Mouse (Mus musculus): Measurements from ENCODE around the gene H2-DMb1. TPM values are rescaled to one million over a fixed set of nuclear protein-coding genes. Genes with fewer than 3 reads are reported as not detected.
A peak's percentile ranks its signal among the peaks of the same experiment; 100 is the strongest.

The H2-DMb1 gene
- polyA plus RNA-seq, 1 experiment from 2014 or later, result 0.29 TPM

- no peak overlapping the region for H3K9ac ChIP-seq (ENCODE audit: low read depth, low read length)
These were observed 17.3 kb upstream of the H2-DMb1 start for GRCm38 (mm10) chr17:34135297-34136224.

DNA sequence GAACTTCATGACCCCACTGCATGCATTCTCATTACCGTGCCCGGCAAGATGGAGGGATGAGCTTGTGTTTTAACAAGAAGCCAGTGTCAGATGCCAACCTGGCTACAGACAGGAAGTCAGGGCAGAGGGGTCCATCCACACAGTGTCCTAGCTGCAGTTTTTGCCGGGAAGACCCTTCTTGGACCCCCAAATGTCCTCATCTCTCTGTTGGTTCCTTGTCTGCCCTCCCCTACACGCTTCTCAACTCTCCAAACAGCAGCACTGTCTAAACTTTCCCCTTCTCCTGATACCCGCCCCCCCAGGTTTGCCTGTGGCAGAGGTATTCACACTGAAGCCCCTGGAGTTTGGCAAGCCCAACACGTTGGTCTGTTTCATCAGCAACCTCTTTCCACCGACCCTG lies 15.3 kb upstream of the H2-DMb1 start:
- ATAC-seq (replicated peaks; ENCODE audit: insufficient number of reproducible peaks, low FRiP score, low TSS enrichment), result no peak
- 62% methylated on average over 7 of the region's 7 CpGs for WGBS (ENCODE audit: insufficient replicate concordance)
- Histone ChIP-seq H3K4me1 (ENCODE audit: control insufficient read depth, insufficient read depth, low read length) (peaks cover 7% of the 10 kb centered on the region), H3K36me3 (ENCODE audit: control insufficient read depth, insufficient read depth, low read length) (no peaks in the 10 kb centered on the region), H3K27ac (ENCODE audit: low read depth, low read length) (no peak overlapping the region), H3K27me3 (ENCODE audit: control insufficient read depth, insufficient read depth, low read length) (peaks cover 57% of the 10 kb centered on the region), H3K4me3 (ENCODE audit: low read depth, low read length) (no peak overlapping the region), H3K9ac (ENCODE audit: low read depth, low read length) (no peak overlapping the region), H3K4me2 (no peak overlapping the region), H3K9me3 (replicated peaks; ENCODE audit: control insufficient read depth, low read length) (no peaks in the 10 kb centered on the region)

More at GRCm38 (mm10) chr17:34135297-34136224, 17.3 kb upstream of the H2-DMb1 start:
- peak; percentile 89 for ATAC-seq (replicated peaks; ENCODE audit: insufficient number of reproducible peaks, low FRiP score, low TSS enrichment)
- 6% methylated on average over 31 of the region's 31 CpGs for WGBS (ENCODE audit: insufficient replicate concordance)
- peaks cover 41% of the 10 kb centered on the region for H3K27me3 ChIP-seq (ENCODE audit: control insufficient read depth, insufficient read depth, low read length)
- no peaks in the 10 kb centered on the region for H3K36me3 ChIP-seq (ENCODE audit: control insufficient read depth, insufficient read depth, low read length)
- H3K27ac ChIP-seq (ENCODE audit: low read depth, low read length), result no peak overlapping the region
- peaks cover 7% of the 10 kb centered on the region for H3K4me1 ChIP-seq (ENCODE audit: control insufficient read depth, insufficient read depth, low read length)
- no peaks in the 10 kb centered on the region for H3K9me3 ChIP-seq (replicated peaks; ENCODE audit: control insufficient read depth, low read length)
- H3K4me2 ChIP-seq, result peak overlapping the region; percentile 77
- peak overlapping the region; percentile 36 for H3K4me3 ChIP-seq (ENCODE audit: low read depth, low read length)

GRCm38 (mm10) chr17:34138655-34139054 lies 14.2 kb upstream of the H2-DMb1 start:
- Histone ChIP-seq H3K4me2 (0 out of 2 replicates have a peak overlapping the region, but pooled peaks have one; percentile 79), H3K27me3 (ENCODE audit: control insufficient read depth, insufficient read depth, low read length) (peaks cover 60% of the 10 kb centered on the region), H3K4me3 (ENCODE audit: low read depth, low read length) (no peak overlapping the region), H3K27ac (ENCODE audit: low read depth, low read length) (no peak overlapping the region), H3K9ac (ENCODE audit: low read depth, low read length) (no peak overlapping the region), H3K4me1 (ENCODE audit: control insufficient read depth, insufficient read depth, low read length) (peaks cover 7% of the 10 kb centered on the region), H3K36me3 (ENCODE audit: control insufficient read depth, insufficient read depth, low read length) (no peaks in the 10 kb centered on the region), H3K9me3 (replicated peaks; ENCODE audit: control insufficient read depth, low read length) (no peaks in the 10 kb centered on the region)
- 66% methylated on average over 7 of the region's 7 CpGs for WGBS (ENCODE audit: insufficient replicate concordance)
- no peak for ATAC-seq (replicated peaks; ENCODE audit: insufficient number of reproducible peaks, low FRiP score, low TSS enrichment)

GRCm38 (mm10) chr17:34139416-34139815 lies 13.5 kb upstream of the H2-DMb1 start:
- peak overlapping the region; percentile 79 for H3K4me2 ChIP-seq
- no peak for ATAC-seq (replicated peaks; ENCODE audit: insufficient number of reproducible peaks, low FRiP score, low TSS enrichment)
- H3K36me3 ChIP-seq (ENCODE audit: control insufficient read depth, insufficient read depth, low read length), result no peaks in the 10 kb centered on the region
- peaks cover 60% of the 10 kb centered on the region for H3K27me3 ChIP-seq (ENCODE audit: control insufficient read depth, insufficient read depth, low read length)
- peak overlapping the region; percentile 24; the same call in 1 of the 2 replicates for H3K9ac ChIP-seq (ENCODE audit: low read depth, low read length)
- no peaks in the 10 kb centered on the region for H3K9me3 ChIP-seq (replicated peaks; ENCODE audit: control insufficient read depth, low read length)
- H3K4me1 ChIP-seq (ENCODE audit: control insufficient read depth, insufficient read depth, low read length), result peaks cover 7% of the 10 kb centered on the region
- peak overlapping the region; percentile 37 for H3K4me3 ChIP-seq (ENCODE audit: low read depth, low read length)
- 1% methylated on average over 16 of the region's 16 CpGs for WGBS (ENCODE audit: insufficient replicate concordance)
- no peak overlapping the region for H3K27ac ChIP-seq (ENCODE audit: low read depth, low read length)

GRCm38 (mm10) chr17:34140240-34140639 lies 12.6 kb upstream of the H2-DMb1 start:
- 2% methylated on average over 5 of the region's 5 CpGs for WGBS (ENCODE audit: insufficient replicate concordance)

DNA sequence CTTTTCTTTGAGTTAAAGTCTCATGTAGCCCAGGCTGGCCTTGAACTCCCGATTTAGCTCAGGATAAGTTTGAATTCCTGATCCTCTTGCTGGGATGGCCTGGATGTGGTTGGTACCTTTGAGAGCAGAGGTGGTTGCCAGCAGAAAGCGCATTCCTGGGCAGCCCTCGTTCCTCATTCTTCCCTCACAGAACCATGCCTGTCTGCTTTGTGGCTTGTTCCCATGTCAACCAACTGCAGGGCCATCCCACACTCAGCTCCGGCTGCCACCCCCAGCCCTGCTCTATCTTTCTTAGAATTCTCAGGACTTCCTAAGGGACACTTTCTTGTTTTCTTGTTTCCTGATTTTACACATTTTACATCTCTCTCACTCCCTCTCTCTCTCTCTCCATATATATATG lies 11.4 kb upstream of the H2-DMb1 start:
- Histone ChIP-seq H3K9me3 (replicated peaks; ENCODE audit: control insufficient read depth, low read length) (no peaks in the 10 kb centered on the region), H3K4me2 (no peak overlapping the region), H3K4me3 (ENCODE audit: low read depth, low read length) (no peak overlapping the region), H3K4me1 (ENCODE audit: control insufficient read depth, insufficient read depth, low read length) (peaks cover 3% of the 10 kb centered on the region), H3K36me3 (ENCODE audit: control insufficient read depth, insufficient read depth, low read length) (no peaks in the 10 kb centered on the region), H3K27me3 (ENCODE audit: control insufficient read depth, insufficient read depth, low read length) (peaks cover 58% of the 10 kb centered on the region), H3K27ac (ENCODE audit: low read depth, low read length) (no peak overlapping the region), H3K9ac (ENCODE audit: low read depth, low read length) (no peak overlapping the region)
- 53% methylated on average over 4 of the region's 4 CpGs for WGBS (ENCODE audit: insufficient replicate concordance)
- no peak for ATAC-seq (replicated peaks; ENCODE audit: insufficient number of reproducible peaks, low FRiP score, low TSS enrichment)

More at GRCm38 (mm10) chr17:34140240-34140639, 12.6 kb upstream of the H2-DMb1 start:
- Histone ChIP-seq H3K36me3 (ENCODE audit: control insufficient read depth, insufficient read depth, low read length) (no peaks in the 10 kb centered on the region), H3K4me3 (ENCODE audit: low read depth, low read length) (peak overlapping the region; percentile 37; the same call in 1 of the 2 replicates), H3K27ac (ENCODE audit: low read depth, low read length) (no peak overlapping the region), H3K9me3 (replicated peaks; ENCODE audit: control insufficient read depth, low read length) (no peaks in the 10 kb centered on the region), H3K4me1 (ENCODE audit: control insufficient read depth, insufficient read depth, low read length) (peaks cover 7% of the 10 kb centered on the region), H3K27me3 (ENCODE audit: control insufficient read depth, insufficient read depth, low read length) (peaks cover 61% of the 10 kb centered on the region), H3K4me2 (peak overlapping the region; percentile 79), H3K9ac (ENCODE audit: low read depth, low read length) (no peak overlapping the region)
- no peak for ATAC-seq (replicated peaks; ENCODE audit: insufficient number of reproducible peaks, low FRiP score, low TSS enrichment)

- Histone ChIP-seq H3K27me3 (ENCODE audit: control insufficient read depth, insufficient read depth, low read length) (peaks cover 48% of the 10 kb centered on the region), H3K4me3 (ENCODE audit: low read depth, low read length) (no peak overlapping the region), H3K27ac (ENCODE audit: low read depth, low read length) (no peak overlapping the region), H3K4me2 (no peak overlapping the region), H3K4me1 (ENCODE audit: control insufficient read depth, insufficient read depth, low read length) (peaks cover 3% of the 10 kb centered on the region), H3K9ac (ENCODE audit: low read depth, low read length) (no peak overlapping the region), H3K9me3 (replicated peaks; ENCODE audit: control insufficient read depth, low read length) (no peaks in the 10 kb centered on the region), H3K36me3 (ENCODE audit: control insufficient read depth, insufficient read depth, low read length) (no peaks in the 10 kb centered on the region)
- 71% methylated on average over 7 of the region's 7 CpGs for WGBS (ENCODE audit: insufficient replicate concordance)
- ATAC-seq (replicated peaks; ENCODE audit: insufficient number of reproducible peaks, low FRiP score, low TSS enrichment), result no peak
These were observed 10.3 kb upstream of the H2-DMb1 start for GRCm38 (mm10) chr17:34142456-34143010.

- Histone ChIP-seq H3K4me2 (no peak within 1 kb of the TSS), H3K36me3 (ENCODE audit: control insufficient read depth, insufficient read depth, low read length) (no peaks in the 10 kb centered on the region), H3K9ac (ENCODE audit: low read depth, low read length) (no peak within 1 kb of the TSS), H3K27me3 (ENCODE audit: control insufficient read depth, insufficient read depth, low read length) (peaks cover 42% of the 10 kb centered on the region), H3K4me3 (ENCODE audit: low read depth, low read length) (no peak within 1 kb of the TSS), H3K9me3 (replicated peaks; ENCODE audit: control insufficient read depth, low read length) (no peaks in the 10 kb centered on the region), H3K27ac (ENCODE audit: low read depth, low read length) (no peak within 1 kb of the TSS), H3K4me1 (ENCODE audit: control insufficient read depth, insufficient read depth, low read length) (peaks cover 3% of the 10 kb centered on the region)
- ATAC-seq (replicated peaks; ENCODE audit: insufficient number of reproducible peaks, low FRiP score, low TSS enrichment), result no peak
- 43% methylated on average over 7 of the region's 7 CpGs for WGBS (ENCODE audit: insufficient replicate concordance)
These were observed 9.8 kb upstream of the H2-DMb1 start, which contains the start of gene H2-DMb2 for GRCm38 (mm10) chr17:34143033-34143432. Gene H2-DMb2 (plus strand): TSS chr17:34143307.
